Mouse (Mus musculus): ENCODE data around the gene Mapk13. TPM values are rescaled to one million over a fixed set of nuclear protein-coding genes. Genes with fewer than 3 reads are reported as not detected.

Mapk13 gene
- polyA plus RNA-seq (2014; fragmentation: Illumina TruSeq; extraction: RNeasy Lipid Tissue Mini Kit (QIAGEN cat#74804); ENCODE audit: low read depth, low replicate concordance) = not detected

DNA sequence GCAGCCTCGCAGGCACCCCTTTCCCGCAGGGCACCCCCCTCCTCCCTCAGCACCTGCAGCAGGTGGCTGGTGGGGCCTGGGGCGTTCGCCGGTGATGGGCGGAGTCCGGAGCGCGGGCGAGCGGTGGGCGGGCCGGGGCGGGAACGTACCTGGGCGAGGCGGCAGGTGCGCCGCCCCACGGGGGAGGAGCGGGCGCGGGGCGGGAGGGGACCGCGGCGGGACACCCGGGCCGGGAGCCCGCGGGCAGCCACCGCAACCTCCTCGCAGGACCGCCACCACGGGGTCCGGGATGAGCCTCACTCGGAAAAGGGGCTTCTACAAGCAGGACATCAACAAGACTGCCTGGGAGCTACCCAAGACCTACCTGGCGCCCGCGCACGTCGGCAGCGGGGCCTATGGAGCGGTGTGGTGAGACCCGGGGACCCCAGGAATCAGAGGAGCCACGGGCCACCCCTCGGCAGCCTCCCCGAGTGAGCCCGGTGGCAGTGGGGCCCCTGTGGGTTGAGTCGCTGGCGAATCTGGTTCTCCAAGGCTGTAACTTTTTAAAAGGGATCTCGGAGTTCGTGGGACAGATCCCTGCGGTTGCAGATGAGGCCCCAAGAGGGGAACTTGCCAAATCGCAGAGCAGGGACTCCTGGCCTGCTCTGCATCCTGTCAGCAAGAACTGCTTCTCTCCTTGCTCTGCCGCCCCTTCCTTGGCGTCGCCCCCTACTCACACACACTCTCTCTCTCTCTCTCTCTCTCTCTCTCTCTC lies at the start of gene Mapk13:
Mapk13 (plus strand) TSS at position 177 of the 754 bp plus-strand sequence.

DNA sequence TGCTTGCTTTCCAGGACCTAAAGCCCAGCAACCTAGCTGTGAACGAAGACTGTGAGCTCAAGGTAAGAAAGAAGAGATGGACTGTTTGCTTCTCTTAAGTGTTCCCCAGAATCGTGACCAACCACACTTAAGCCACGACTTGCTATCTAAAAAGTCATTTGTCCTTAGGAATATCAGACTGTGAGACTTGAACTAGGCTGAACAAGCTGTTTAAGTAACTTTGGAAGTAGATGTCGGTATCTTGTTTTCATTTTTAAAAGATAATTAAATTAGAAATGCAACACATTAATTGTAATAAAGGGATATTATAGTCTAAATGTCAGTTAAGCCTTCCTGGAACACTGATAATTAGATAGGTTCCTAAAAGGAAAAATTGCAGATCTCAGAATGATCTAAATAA lies 43.3 kb upstream of the Mapk13 start, which contains the start of gene AC170998.1:
AC170998.1 (plus strand) TSS at position 301 of the 400 bp plus-strand sequence.

DNA sequence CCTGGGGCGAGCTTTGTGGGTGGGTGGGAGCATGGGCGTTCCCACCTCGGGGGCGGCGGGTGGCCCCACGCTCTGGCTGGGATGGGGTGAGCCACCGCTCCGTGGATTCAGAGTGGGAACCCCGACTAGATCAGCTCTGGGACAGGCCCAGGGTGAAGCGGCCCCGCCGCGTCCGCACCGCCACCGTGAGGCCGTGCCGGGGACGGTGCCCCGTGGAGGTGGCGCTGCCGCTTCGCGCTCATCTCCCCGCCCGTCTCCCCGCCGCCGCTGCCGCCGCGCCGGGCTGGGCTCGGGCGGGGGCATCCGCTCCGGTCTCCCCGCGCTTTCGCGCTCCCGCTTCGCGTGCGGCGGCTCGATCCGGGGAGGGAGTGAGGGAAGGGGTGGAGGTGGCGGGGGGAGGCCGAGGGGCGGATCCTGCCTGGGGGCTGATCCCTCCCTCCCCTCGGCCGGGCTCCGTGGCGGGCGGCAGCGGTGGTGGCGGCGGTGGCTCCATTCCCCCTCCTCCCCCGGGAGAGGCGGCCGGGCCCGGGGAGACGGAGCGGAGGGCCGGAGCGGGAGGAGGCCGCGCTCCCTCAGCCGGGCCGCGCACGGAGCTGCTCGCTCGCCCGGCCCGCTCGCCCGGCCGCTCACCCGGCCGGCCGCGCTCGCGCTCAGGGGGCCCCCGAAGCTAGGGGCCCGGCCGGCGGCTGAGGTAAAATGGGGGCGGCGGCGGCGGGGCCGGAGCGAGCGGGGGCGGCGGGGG lies 31.7 kb downstream of the Mapk13 start, which contains the start of gene Brpf3:
Brpf3 (plus strand) TSS at position 420 of the 742 bp plus-strand sequence.

Other genes with a start within 250 kb of the Mapk13 start
- gene Armc12, start 238.5 kb upstream of the Mapk13 start, polyA plus RNA-seq (2014; fragmentation: Illumina TruSeq; extraction: RNeasy Lipid Tissue Mini Kit (QIAGEN cat#74804); ENCODE audit: low read depth, low replicate concordance) = not detected
- gene Clpsl2, start 219.9 kb upstream of the Mapk13 start, polyA plus RNA-seq (2014; fragmentation: Illumina TruSeq; extraction: RNeasy Lipid Tissue Mini Kit (QIAGEN cat#74804); ENCODE audit: low read depth, low replicate concordance) = not detected
- gene Clps, start 208.5 kb upstream of the Mapk13 start, polyA plus RNA-seq (2014; fragmentation: Illumina TruSeq; extraction: RNeasy Lipid Tissue Mini Kit (QIAGEN cat#74804); ENCODE audit: low read depth, low replicate concordance) = not detected
- not detected for gene Lhfpl5, start 193.7 kb upstream of the Mapk13 start, polyA plus RNA-seq (2014; fragmentation: Illumina TruSeq; extraction: RNeasy Lipid Tissue Mini Kit (QIAGEN cat#74804); ENCODE audit: low read depth, low replicate concordance)
- gene Srpk1, start 146.6 kb upstream of the Mapk13 start, polyA plus RNA-seq (2014; fragmentation: Illumina TruSeq; extraction: RNeasy Lipid Tissue Mini Kit (QIAGEN cat#74804); ENCODE audit: low read depth, low replicate concordance) = 28.0 TPM
- gene Slc26a8, start 79.1 kb upstream of the Mapk13 start, polyA plus RNA-seq (2014; fragmentation: Illumina TruSeq; extraction: RNeasy Lipid Tissue Mini Kit (QIAGEN cat#74804); ENCODE audit: low read depth, low replicate concordance) = not detected
- gene Mapk14, start 78.0 kb upstream of the Mapk13 start, polyA plus RNA-seq (2014; fragmentation: Illumina TruSeq; extraction: RNeasy Lipid Tissue Mini Kit (QIAGEN cat#74804); ENCODE audit: low read depth, low replicate concordance) = 44.8 TPM
- not detected for gene AC170998.1, start 43.2 kb upstream of the Mapk13 start, polyA plus RNA-seq (2014; fragmentation: Illumina TruSeq; extraction: RNeasy Lipid Tissue Mini Kit (QIAGEN cat#74804); ENCODE audit: low read depth, low replicate concordance)
- gene Brpf3, start 31.8 kb downstream of the Mapk13 start, polyA plus RNA-seq (2014; fragmentation: Illumina TruSeq; extraction: RNeasy Lipid Tissue Mini Kit (QIAGEN cat#74804); ENCODE audit: low read depth, low replicate concordance) = 11.5 TPM
- gene Pnpla1, start 89.1 kb downstream of the Mapk13 start, polyA plus RNA-seq (2014; fragmentation: Illumina TruSeq; extraction: RNeasy Lipid Tissue Mini Kit (QIAGEN cat#74804); ENCODE audit: low read depth, low replicate concordance) = not detected
- gene 4930539E08Rik, start 146.0 kb downstream of the Mapk13 start, polyA plus RNA-seq (2014; fragmentation: Illumina TruSeq; extraction: RNeasy Lipid Tissue Mini Kit (QIAGEN cat#74804); ENCODE audit: low read depth, low replicate concordance) = not detected
- gene Pxt1, start 174.5 kb downstream of the Mapk13 start, polyA plus RNA-seq (2014; fragmentation: Illumina TruSeq; extraction: RNeasy Lipid Tissue Mini Kit (QIAGEN cat#74804); ENCODE audit: low read depth, low replicate concordance) = not detected
- 23.5 TPM for gene Kctd20, start 182.7 kb downstream of the Mapk13 start, polyA plus RNA-seq (2014; fragmentation: Illumina TruSeq; extraction: RNeasy Lipid Tissue Mini Kit (QIAGEN cat#74804); ENCODE audit: low read depth, low replicate concordance)
- 52.3 TPM for gene Stk38, start 238.7 kb downstream of the Mapk13 start, polyA plus RNA-seq (2014; fragmentation: Illumina TruSeq; extraction: RNeasy Lipid Tissue Mini Kit (QIAGEN cat#74804); ENCODE audit: low read depth, low replicate concordance)